Mouse (Mus musculus) midbrain, embryonic 14.5 days (tissue): ENCODE measurements at regions not wholly inside any gene's neighbourhood (a gene's known extent, or its start where the extent isn't known, plus 50 kb on each side); places are given as distances from the start of the nearest gene placed in this dataset.

ENCODE experiments used
- ATAC-seq: fragments of 200-750 bp; cut with Nextera tagmentation; 2 replicates; pipeline ENCODE4 v1.8.0; 2017; ENCODE audit warnings: moderate number of reproducible peaks, moderate library complexity; ENCODE audit not compliant: low FRiP score, low TSS enrichment
- DNase-seq: peaks from one replicate; pipeline ENCODE4 v3.0.0-alpha.2; 2015
- H3K27ac ChIP-seq: fragments of 300-500 bp; sonication (generic); replicated peaks from 2 replicates; pipeline ENCODE4 v1.5.1; 2014; ENCODE audit warnings: mild to moderate bottlenecking, low read depth, low read length, moderate library complexity
- H3K27me3 ChIP-seq: fragments of 300-500 bp; sonication (generic); 2 replicates; pipeline ENCODE4 v1.6.1; 2014; ENCODE audit warnings: low read length, control low read depth, mixed read lengths; ENCODE audit not compliant: control insufficient read depth, insufficient read depth
- H3K36me3 ChIP-seq: fragments of 300-500 bp; sonication (generic); 2 replicates; pipeline ENCODE4 v1.6.1; 2014; ENCODE audit warnings: low read length, control low read depth; ENCODE audit not compliant: control insufficient read depth, insufficient read depth
- H3K4me1 ChIP-seq: fragments of 300-500 bp; sonication (generic); 2 replicates; pipeline ENCODE4 v1.6.1; 2014; ENCODE audit warnings: mild to moderate bottlenecking, antibody characterized with exemption, low read length, control low read depth; ENCODE audit not compliant: control insufficient read depth, insufficient read depth
- H3K4me2 ChIP-seq: fragments of 300-500 bp; sonication (generic); 2 replicates; pipeline ENCODE4 v1.6.1; 2014; ENCODE audit warnings: mild to moderate bottlenecking, low read length, moderate library complexity
- H3K4me3 ChIP-seq: fragments of 300-500 bp; sonication (generic); replicated peaks from 2 replicates; pipeline ENCODE4 v1.5.1; 2014; ENCODE audit warnings: low read depth, low read length
- H3K9ac ChIP-seq: fragments of 300-500 bp; sonication (generic); replicated peaks from 2 replicates; pipeline ENCODE4 v1.6.1; 2014; ENCODE audit warnings: mild to moderate bottlenecking, low read length, moderate library complexity
- H3K9me3 ChIP-seq: fragments of 300-500 bp; sonication (generic); 2 replicates; pipeline ENCODE4 v1.6.1; 2016; ENCODE audit warnings: low read length, control low read depth, mixed read lengths; ENCODE audit not compliant: control insufficient read depth
- WGBS: fragments of 180-500 bp; shearing (Covaris S2); extraction: QIAGEN DNeasy Blood & Tissue Kit; methylation state at CpG from one replicate; pipeline ENCODE4 v1.1.7; 2014; 5-methylcytosine and 5-hydroxymethylcytosine counted together

- Histone ChIP-seq H3K9ac (no peak overlapping the region), H3K4me1 (peaks cover 11% of the 10 kb centered on the region; the same call in 1 of the 2 replicates), H3K4me3 (no peak overlapping the region), H3K4me2 (no peak overlapping the region), H3K27ac (no peak overlapping the region), H3K27me3 (no peaks in the 10 kb centered on the region), H3K9me3 (no peaks in the 10 kb centered on the region), H3K36me3 (no peaks in the 10 kb centered on the region)
- ATAC-seq (peak; percentile 79), DNase-seq (peak; percentile 74)
- 64% methylated on average over 5 of the region's 5 CpGs for WGBS
These were observed 242.7 kb upstream of the Prok2 start for GRCm38 (mm10) chr6:99968889-99969288.

GRCm38 (mm10) chr6:99967465-99967864, 241.3 kb upstream of the Prok2 start:
- Histone ChIP-seq H3K9me3 (no peaks in the 10 kb centered on the region), H3K27ac (no peak overlapping the region), H3K36me3 (no peaks in the 10 kb centered on the region), H3K27me3 (no peaks in the 10 kb centered on the region), H3K4me1 (peaks cover 11% of the 10 kb centered on the region; the same call in 1 of the 2 replicates), H3K4me3 (no peak overlapping the region), H3K9ac (no peak overlapping the region), H3K4me2 (no peak overlapping the region)
- ATAC-seq (no peak), DNase-seq (peak; percentile 54)
- 83% methylated on average over 6 of the region's 6 CpGs for WGBS

GRCm38 (mm10) chr6:99964540-99964939, 238.3 kb upstream of the Prok2 start:
- no peak for ATAC-seq
- Histone ChIP-seq H3K9ac (no peak overlapping the region), H3K4me3 (no peak overlapping the region), H3K4me1 (peaks cover 7% of the 10 kb centered on the region; the same call in 1 of the 2 replicates), H3K36me3 (no peaks in the 10 kb centered on the region), H3K27ac (no peak overlapping the region), H3K9me3 (no peaks in the 10 kb centered on the region), H3K4me2 (no peak overlapping the region), H3K27me3 (no peaks in the 10 kb centered on the region; the same call in 1 of the 2 replicates)
- 47% methylated on average over 3 of the region's 3 CpGs for WGBS
- no peak for DNase-seq

- peaks cover 7% of the 10 kb centered on the region; the same call in 1 of the 2 replicates for H3K4me1 ChIP-seq
- no peak overlapping the region for H3K4me3 ChIP-seq
- H3K4me2 ChIP-seq = no peak overlapping the region
- H3K27ac ChIP-seq = no peak overlapping the region
- WGBS = 56% methylated on average over 4 of the region's 4 CpGs
- no peaks in the 10 kb centered on the region; the same call in 1 of the 2 replicates for H3K27me3 ChIP-seq
- H3K9me3 ChIP-seq = no peaks in the 10 kb centered on the region
- H3K36me3 ChIP-seq = no peaks in the 10 kb centered on the region
- no peak for ATAC-seq
- no peak for DNase-seq
- H3K9ac ChIP-seq = no peak overlapping the region
These were observed 237.8 kb upstream of the Prok2 start for GRCm38 (mm10) chr6:99964007-99964406.

GRCm38 (mm10) chr6:99959371-99959770, 233.2 kb upstream of the Prok2 start:
- WGBS = 27% methylated on average over 4 of the region's 4 CpGs
- Histone ChIP-seq H3K27me3 (no peaks in the 10 kb centered on the region; the same call in 1 of the 2 replicates), H3K9me3 (no peaks in the 10 kb centered on the region), H3K36me3 (no peaks in the 10 kb centered on the region), H3K4me3 (no peak overlapping the region), H3K9ac (no peak overlapping the region), H3K4me1 (peaks cover 12% of the 10 kb centered on the region), H3K27ac (no peak overlapping the region), H3K4me2 (no peak overlapping the region)
- ATAC-seq (no peak), DNase-seq (no peak)

- H3K9ac ChIP-seq = no peak overlapping the region
- WGBS = 55% methylated on average over 22 of the region's 22 CpGs
These were observed 228.9 kb upstream of the Prok2 start for GRCm38 (mm10) chr6:99954832-99955830.

GRCm38 (mm10) chr6:99953980-99954776, 228.0 kb upstream of the Prok2 start:
- no peak overlapping the region; the same call in 1 of the 2 replicates for H3K27ac ChIP-seq
- peak; percentile 39; the same call in 1 of the 2 replicates for ATAC-seq
- no peaks in the 10 kb centered on the region for H3K27me3 ChIP-seq
- 30% methylated on average over 11 of the region's 11 CpGs for WGBS
- no peaks in the 10 kb centered on the region for H3K36me3 ChIP-seq
- H3K4me3 ChIP-seq = no peak overlapping the region
- no peak overlapping the region for H3K9ac ChIP-seq
- peaks cover 19% of the 10 kb centered on the region for H3K4me1 ChIP-seq
- no peak overlapping the region for H3K4me2 ChIP-seq
- DNase-seq = peak; percentile 76
- no peaks in the 10 kb centered on the region for H3K9me3 ChIP-seq

More at GRCm38 (mm10) chr6:99954832-99955830, 228.9 kb upstream of the Prok2 start:
- Histone ChIP-seq H3K4me3 (no peak overlapping the region), H3K4me2 (no peak overlapping the region), H3K27me3 (no peaks in the 10 kb centered on the region), H3K4me1 (peaks cover 19% of the 10 kb centered on the region), H3K27ac (no peak overlapping the region; the same call in 1 of the 2 replicates), H3K9me3 (no peaks in the 10 kb centered on the region), H3K36me3 (no peaks in the 10 kb centered on the region)
- DNase-seq (peak; percentile 63), ATAC-seq (peak; percentile 72)

- no peak overlapping the region for H3K4me3 ChIP-seq
- ATAC-seq = no peak
- H3K27me3 ChIP-seq = no peaks in the 10 kb centered on the region
- DNase-seq = no peak
- no peak overlapping the region for H3K9ac ChIP-seq
- WGBS = 94% methylated on average over 8 of the region's 8 CpGs
- no peak overlapping the region for H3K27ac ChIP-seq
- no peaks in the 10 kb centered on the region for H3K36me3 ChIP-seq
- no peak overlapping the region for H3K4me2 ChIP-seq
- H3K9me3 ChIP-seq = no peaks in the 10 kb centered on the region
- peaks cover 19% of the 10 kb centered on the region for H3K4me1 ChIP-seq
These were observed 224.6 kb upstream of the Prok2 start for GRCm38 (mm10) chr6:99950811-99951210.
